Mouse (Mus musculus) ES-E14 (cell line): Measurements from ENCODE around the gene Slc39a11. TPM values are rescaled to one million over a fixed set of nuclear protein-coding genes. Genes with fewer than 3 reads are reported as not detected.

ENCODE experiments used
- DNase-seq: peaks from one replicate; pipeline ENCODE4 v3.0.0-alpha.2; 2013; ENCODE audit warnings: low read depth, low spot score
- H3K27ac ChIP-seq: 2 replicates; pipeline ENCODE4 v1.5.1; 2012; ENCODE audit warnings: low read depth, mild to moderate bottlenecking, low read length, moderate library complexity, mixed read lengths; ENCODE audit not compliant: poor library complexity, insufficient read depth, severe bottlenecking
- H3K36me3 ChIP-seq: 2 replicates; pipeline ENCODE4 v1.6.1; 2012; ENCODE audit warnings: mild to moderate bottlenecking, low read length, moderate library complexity, mixed read lengths; ENCODE audit not compliant: control insufficient read depth, poor library complexity, insufficient read depth, severe bottlenecking
- H3K4me1 ChIP-seq, 2 experiments: fragments of 150-350 bp in 1 of 2; sonication (generic) in 1 of 2; 2 replicates each; pipeline ENCODE4 v1.6.1; 2012; ENCODE audit warnings: low read length in 2 of 2, mild to moderate bottlenecking in 1 of 2, mixed read lengths in 1 of 2; ENCODE audit not compliant: control insufficient read depth in 2 of 2, insufficient read depth in 2 of 2, poor library complexity in 1 of 2
- H3K4me3 ChIP-seq, 2 experiments: fragments of 150-350 bp in 1 of 2; sonication (generic) in 1 of 2; 2 replicates each; pipeline ENCODE4 v1.5.1; 2012; ENCODE audit warnings: low read length in 2 of 2, low read depth in 1 of 2, mild to moderate bottlenecking in 1 of 2, mixed read lengths in 1 of 2; ENCODE audit not compliant: insufficient read depth in 1 of 2, poor library complexity in 1 of 2, severe bottlenecking in 1 of 2
- H3K9ac ChIP-seq: 2 replicates; pipeline ENCODE4 v1.6.1; 2012; ENCODE audit warnings: low read depth, mild to moderate bottlenecking, low read length, mixed read lengths; ENCODE audit not compliant: poor library complexity, insufficient read depth, severe bottlenecking
- H3K9me3 ChIP-seq: fragments of 150-350 bp; sonication (generic); 2 replicates; pipeline ENCODE4 v1.6.1; 2012; ENCODE audit warnings: low read depth, mild to moderate bottlenecking, low read length; ENCODE audit not compliant: control insufficient read depth, insufficient read depth
- CHD2 ChIP-seq: IDR thresholded peaks from 2 replicates; pipeline ENCODE4 v1.6.1; 2014; ENCODE audit warnings: mild to moderate bottlenecking, low read depth, low read length, inconsistent platforms
- HCFC1 ChIP-seq: IDR thresholded peaks from 2 replicates; pipeline ENCODE4 v1.6.1; 2012; ENCODE audit warnings: low read length, inconsistent platforms, borderline replicate concordance; ENCODE audit not compliant: insufficient read depth
- MAFK ChIP-seq: IDR thresholded peaks from 2 replicates; pipeline ENCODE4 v1.6.1; 2014; ENCODE audit warnings: mild to moderate bottlenecking, low read depth, low read length, inconsistent platforms; ENCODE audit not compliant: insufficient read depth
- ZC3H11A ChIP-seq: IDR thresholded peaks from 2 replicates; pipeline ENCODE4 v1.6.1; 2012; ENCODE audit warnings: low read depth, mild to moderate bottlenecking, inconsistent platforms, low read length, borderline replicate concordance
- ZNF384 ChIP-seq: IDR thresholded peaks from 2 replicates; pipeline ENCODE4 v1.6.1; 2012; ENCODE audit warnings: low read depth, low read length, inconsistent platforms
- in situ Hi-C, 2 experiments: fragments of 600-800 bp; cut with MboI; formaldehyde crosslinking; loops; one replicate each; pipeline ENCODE4 v1.15.1; 2025; ENCODE audit warnings: low sequenced_read_pairs in 2 of 2, inconsistent platforms in 1 of 2; ENCODE audit not compliant: unreplicated experiment in 2 of 2
- total RNA-seq: library from RNA; depleted of rRNA; stranded (reverse); fragments of 300-350 nt; gene quantifications from 2 replicates; pipeline ENCODE4 v1.2.3, GENCODE M21; 2012

Slc39a11 gene
- total RNA-seq, 1 experiment: 17.0 TPM

GRCm38 (mm10) chr11:113669711-113670110 is 19.8 kb upstream of the Slc39a11 start:
- H3K4me1 ChIP-seq: peaks cover 0 to 4% of the 10 kb centered on the region in 2 experiments; a peak in 1 of 4 replicates
- peaks cover 14% of the 10 kb centered on the region for H3K36me3 ChIP-seq
- no peaks in the 10 kb centered on the region for H3K9me3 ChIP-seq
- no peak overlapping the region for H3K4me3 ChIP-seq
- no peak overlapping the region for H3K9ac ChIP-seq
- no peak for TF ChIP-seq HCFC1
- H3K27ac ChIP-seq: no peak overlapping the region
- in situ Hi-C loops: no loop called here
- DNase-seq: no peak

- H3K36me3 ChIP-seq: peaks cover 14% of the 10 kb centered on the region
- in situ Hi-C loops: no loop called here
- DNase-seq: no peak
- H3K9me3 ChIP-seq: no peaks in the 10 kb centered on the region
- no peak overlapping the region for H3K4me3 ChIP-seq
- TF ChIP-seq ZNF384: no peak
- no peak for TF ChIP-seq MAFK
- TF ChIP-seq CHD2: no peak
- no peak for TF ChIP-seq HCFC1
- no peak for TF ChIP-seq ZC3H11A
- peaks cover 0 to 4% of the 10 kb centered on the region in 2 experiments; a peak in 1 of 4 replicates for H3K4me1 ChIP-seq
- H3K9ac ChIP-seq: no peak overlapping the region
- H3K27ac ChIP-seq: no peak overlapping the region
These were observed 19.0 kb upstream of the Slc39a11 start for GRCm38 (mm10) chr11:113668857-113669256.

- H3K4me3 ChIP-seq: no peak overlapping the region
- no peaks in the 10 kb centered on the region for H3K9me3 ChIP-seq
- no peak overlapping the region for H3K27ac ChIP-seq
- in situ Hi-C loops: no loop called here
- TF ChIP-seq ZNF384: no peak
- DNase-seq: no peak
- H3K9ac ChIP-seq: no peak overlapping the region
- H3K36me3 ChIP-seq: peaks cover 14% of the 10 kb centered on the region
- peaks cover 0 to 4% of the 10 kb centered on the region in 2 experiments; a peak in 1 of 4 replicates for H3K4me1 ChIP-seq
These were observed 17.8 kb upstream of the Slc39a11 start for GRCm38 (mm10) chr11:113667704-113668103.

- Histone ChIP-seq H3K4me3 (no peak overlapping the region), H3K36me3 (peaks cover 17% of the 10 kb centered on the region), H3K9ac (no peak overlapping the region), H3K9me3 (no peaks in the 10 kb centered on the region), H3K27ac (no peak overlapping the region), H3K4me1 (peaks cover 0 to 4% of the 10 kb centered on the region in 2 experiments; a peak in 1 of 4 replicates)
- in situ Hi-C loops: no loop called here
- no peak for DNase-seq
- no peak for TF ChIP-seq HCFC1
- TF ChIP-seq ZNF384: no peak
- no peak for TF ChIP-seq MAFK
- TF ChIP-seq CHD2: no peak
- no peak for TF ChIP-seq ZC3H11A
These were observed 17.2 kb upstream of the Slc39a11 start for GRCm38 (mm10) chr11:113667122-113667521.

GRCm38 (mm10) chr11:113666648-113667047 is 16.8 kb upstream of the Slc39a11 start:
- DNase-seq: no peak
- no peak overlapping the region for H3K4me3 ChIP-seq
- no peaks in the 10 kb centered on the region for H3K9me3 ChIP-seq
- in situ Hi-C loops: no loop called here
- peaks cover 0 to 4% of the 10 kb centered on the region in 2 experiments; a peak in 1 of 4 replicates for H3K4me1 ChIP-seq
- no peak for TF ChIP-seq ZNF384
- TF ChIP-seq MAFK: no peak
- TF ChIP-seq HCFC1: no peak
- TF ChIP-seq CHD2: no peak
- TF ChIP-seq ZC3H11A: no peak
- H3K27ac ChIP-seq: no peak overlapping the region
- H3K9ac ChIP-seq: no peak overlapping the region
- H3K36me3 ChIP-seq: peaks cover 21% of the 10 kb centered on the region
